Mouse (Mus musculus): ENCODE measurements at regions not wholly inside any gene's neighbourhood (a gene's known extent, or its start where the extent isn't known, plus 50 kb on each side); places are given as distances from the start of the nearest gene placed in this dataset.

GRCm38 (mm10) chr17:85932360-85933132 is 212.4 kb downstream of the Srbd1 start:
- DNase-seq (ENCODE audit: low read depth, low spot score), result no peak

- DNase-seq (ENCODE audit: low read depth, low spot score), result no peak
Observed at GRCm38 (mm10) chr17:85931955-85932354, 213.0 kb downstream of the Srbd1 start.

GRCm38 (mm10) chr17:85930789-85931188 is 214.2 kb downstream of the Srbd1 start:
- no peak for DNase-seq (ENCODE audit: low read depth, low spot score)

- no peak for DNase-seq (ENCODE audit: low read depth, low spot score)
Observed at GRCm38 (mm10) chr17:85930331-85930730, 214.6 kb downstream of the Srbd1 start.

- DNase-seq (ENCODE audit: low read depth, low spot score), result no peak
Observed at GRCm38 (mm10) chr17:85929699-85930286, 215.2 kb downstream of the Srbd1 start.

GRCm38 (mm10) chr17:85928543-85928942 is 216.4 kb downstream of the Srbd1 start:
- no peak for DNase-seq (ENCODE audit: low read depth, low spot score)

- DNase-seq (ENCODE audit: low read depth, low spot score), result no peak
Observed at GRCm38 (mm10) chr17:85927261-85927660, 217.7 kb downstream of the Srbd1 start.

GRCm38 (mm10) chr17:85926044-85926443 is 218.9 kb downstream of the Srbd1 start:
- no peak for DNase-seq (ENCODE audit: low read depth, low spot score)

- no peak for DNase-seq (ENCODE audit: low read depth, low spot score)
Observed at GRCm38 (mm10) chr17:85921219-85921673, 223.7 kb downstream of the Srbd1 start.

- DNase-seq (ENCODE audit: low read depth, low spot score), result no peak
Observed at GRCm38 (mm10) chr17:85919868-85920267, 225.1 kb downstream of the Srbd1 start.

GRCm38 (mm10) chr17:85915870-85916269 is 227.8 kb upstream of the Six2 start:
- DNase-seq (ENCODE audit: low read depth, low spot score), result no peak

- DNase-seq (ENCODE audit: low read depth, low spot score), result no peak
Observed at GRCm38 (mm10) chr17:85914062-85914461, 226.0 kb upstream of the Six2 start.

- DNase-seq (ENCODE audit: low read depth, low spot score), result no peak
Observed at GRCm38 (mm10) chr17:85908709-85909108, 220.6 kb upstream of the Six2 start.

GRCm38 (mm10) chr17:85906597-85907187 is 218.6 kb upstream of the Six2 start:
- no peak for DNase-seq (ENCODE audit: low read depth, low spot score)

- no peak for DNase-seq (ENCODE audit: low read depth, low spot score)
Observed at GRCm38 (mm10) chr17:85902575-85902974, 214.5 kb upstream of the Six2 start.

- peak; percentile 79 for DNase-seq (ENCODE audit: low read depth, low spot score)
Observed at GRCm38 (mm10) chr17:85899096-85899495, 211.0 kb upstream of the Six2 start.

- DNase-seq (ENCODE audit: low read depth, low spot score), result no peak
Observed at GRCm38 (mm10) chr17:85895978-85896377, 207.9 kb upstream of the Six2 start.

- DNase-seq (ENCODE audit: low read depth, low spot score), result no peak
Observed at GRCm38 (mm10) chr17:85891243-85891642, 203.2 kb upstream of the Six2 start.

GRCm38 (mm10) chr17:85889746-85890532 is 201.9 kb upstream of the Six2 start:
- DNase-seq (ENCODE audit: low read depth, low spot score), result no peak

GRCm38 (mm10) chr17:85888568-85889398 is 200.7 kb upstream of the Six2 start:
- no peak for DNase-seq (ENCODE audit: low read depth, low spot score)

GRCm38 (mm10) chr17:85886675-85887074 is 198.6 kb upstream of the Six2 start:
- DNase-seq (ENCODE audit: low read depth, low spot score), result no peak

Data from A20 (cell line).